Mouse (Mus musculus) heart, postnatal 0 days (tissue): ENCODE results near the gene Bcl2l15. TPM values are rescaled to one million over a fixed set of nuclear protein-coding genes. Genes with fewer than 3 reads are reported as not detected.

Source experiments
- ATAC-seq: fragments of 200-750 bp; cut with Nextera tagmentation; 2 replicates; pipeline ENCODE4 v1.8.0; 2017; ENCODE audit warnings: low read depth, moderate number of reproducible peaks, moderate library complexity; ENCODE audit not compliant: insufficient read depth
- DNase-seq: peaks from one replicate; pipeline ENCODE4 v3.0.0-alpha.2; 2016; ENCODE audit warnings: low spot score
- H3K27ac ChIP-seq: fragments of 300-500 bp; sonication (generic); 2 replicates; pipeline ENCODE4 v1.5.1; 2014; ENCODE audit warnings: low read depth, mild to moderate bottlenecking
- H3K27me3 ChIP-seq: fragments of 300-500 bp; sonication (generic); 2 replicates; pipeline ENCODE4 v1.6.1; 2014; ENCODE audit warnings: low read length, mixed read lengths; ENCODE audit not compliant: control insufficient read depth, insufficient read depth
- H3K36me3 ChIP-seq: fragments of 300-500 bp; sonication (generic); replicated peaks from 2 replicates; pipeline ENCODE4 v1.6.1; 2014; ENCODE audit warnings: low read length, mixed read lengths; ENCODE audit not compliant: control insufficient read depth, insufficient read depth
- H3K4me1 ChIP-seq: fragments of 300-500 bp; sonication (generic); 2 replicates; pipeline ENCODE4 v1.6.1; 2014; ENCODE audit warnings: antibody characterized with exemption; ENCODE audit not compliant: control insufficient read depth, insufficient read depth
- H3K4me2 ChIP-seq: fragments of 300-500 bp; sonication (generic); 2 replicates; pipeline ENCODE4 v1.6.1; 2014; ENCODE audit warnings: low read depth, mild to moderate bottlenecking, low read length, moderate library complexity
- H3K4me3 ChIP-seq: fragments of 300-500 bp; sonication (generic); 2 replicates; pipeline ENCODE4 v1.5.1; 2014; ENCODE audit warnings: low read depth, low read length
- H3K9ac ChIP-seq: fragments of 300-500 bp; sonication (generic); replicated peaks from 2 replicates; pipeline ENCODE4 v1.6.1; 2014; ENCODE audit warnings: low read depth, low read length, mixed read lengths
- H3K9me3 ChIP-seq: fragments of 300-500 bp; sonication (generic); replicated peaks from 2 replicates; pipeline ENCODE4 v1.6.1; 2016; ENCODE audit warnings: low read length; ENCODE audit not compliant: control insufficient read depth
- CTCF ChIP-seq: IDR thresholded peaks from 2 replicates; pipeline ENCODE4 v1.5.1; 2016; ENCODE audit warnings: antibody characterized with exemption, control low read depth, low read depth
- EP300 ChIP-seq: IDR thresholded peaks from 2 replicates; pipeline ENCODE4 v1.6.1; 2016; ENCODE audit warnings: antibody characterized with exemption, low read depth
- WGBS: fragments of 180-500 bp; shearing (Covaris S2); extraction: QIAGEN DNeasy Blood & Tissue Kit; methylation state at CpG from one replicate; pipeline ENCODE4 v1.1.7; 2014; 5-methylcytosine and 5-hydroxymethylcytosine counted together
- polyA plus RNA-seq: library from polyadenylated mRNA; unstranded; fragments of >200 nt; fragmentation: Nextera tagmentation; extraction: Ambion mirVana; gene quantifications from 2 replicates; pipeline ENCODE4 v1.2.1, GENCODE M21; 2015
- total RNA-seq: library from RNA; depleted of rRNA; stranded (reverse); fragments of >200 nt; gene quantifications from 2 replicates; pipeline ENCODE4 v1.2.3, GENCODE M21; 2014; ENCODE audit warnings: low replicate concordance

Gene Bcl2l15
- total and polyA plus RNA-seq, 2 experiments from 2014 or later = 0.15 TPM; not detected in 1

DNA sequence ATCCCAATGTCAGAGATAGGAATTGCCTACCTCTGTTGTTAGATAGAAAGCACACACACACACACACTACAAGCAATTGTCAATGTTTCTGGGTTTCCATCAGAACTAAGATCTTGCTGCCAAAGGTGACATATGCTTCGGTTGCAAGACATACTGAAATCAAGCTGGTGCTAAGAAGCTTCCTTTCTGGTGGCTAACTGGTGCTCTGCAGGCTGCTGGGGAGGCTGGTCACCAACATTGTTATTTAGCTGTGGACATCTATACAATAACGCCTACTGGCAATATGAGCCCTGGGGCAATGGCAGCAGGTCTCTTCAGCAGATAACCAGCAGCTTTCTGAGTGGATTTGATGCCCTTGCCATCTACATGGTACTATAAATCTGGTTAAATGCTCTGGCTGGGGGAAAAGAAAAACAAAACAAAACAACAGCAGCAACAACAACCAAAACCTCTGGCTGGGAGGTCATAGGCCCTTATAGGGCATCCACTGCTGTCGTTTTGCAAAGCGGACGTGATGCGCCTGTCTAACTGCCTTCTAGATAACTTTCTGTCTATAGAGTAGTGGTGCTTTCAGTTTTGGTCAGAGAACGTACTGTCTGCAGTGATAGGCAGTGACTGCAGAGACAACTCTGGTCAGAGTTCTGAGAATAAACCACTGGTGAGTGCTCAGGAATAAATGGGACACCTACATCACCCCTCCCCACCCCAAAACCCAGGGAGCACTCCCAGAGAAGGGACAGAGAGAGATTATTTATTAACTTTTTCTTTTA is 24.8 kb downstream of the Bcl2l15 start:
- no peak overlapping the region for H3K9ac ChIP-seq
- peak overlapping the region; percentile 0; the same call in 1 of the 2 replicates for H3K27ac ChIP-seq
- H3K4me1 ChIP-seq = 0 out of 2 replicates have a peak, but pooled peaks cover 4% of the 10 kb centered on the region
- H3K4me2 ChIP-seq = no peak overlapping the region
- ATAC-seq (no peak), DNase-seq (no peak)
- WGBS = 82% methylated on average over 7 of the region's 7 CpGs
- H3K4me3 ChIP-seq = no peak overlapping the region
- no peaks in the 10 kb centered on the region for H3K27me3 ChIP-seq
- H3K36me3 ChIP-seq = no peaks in the 10 kb centered on the region
- H3K9me3 ChIP-seq = no peaks in the 10 kb centered on the region
- no peak for TF ChIP-seq CTCF
- no peak for TF ChIP-seq EP300

DNA sequence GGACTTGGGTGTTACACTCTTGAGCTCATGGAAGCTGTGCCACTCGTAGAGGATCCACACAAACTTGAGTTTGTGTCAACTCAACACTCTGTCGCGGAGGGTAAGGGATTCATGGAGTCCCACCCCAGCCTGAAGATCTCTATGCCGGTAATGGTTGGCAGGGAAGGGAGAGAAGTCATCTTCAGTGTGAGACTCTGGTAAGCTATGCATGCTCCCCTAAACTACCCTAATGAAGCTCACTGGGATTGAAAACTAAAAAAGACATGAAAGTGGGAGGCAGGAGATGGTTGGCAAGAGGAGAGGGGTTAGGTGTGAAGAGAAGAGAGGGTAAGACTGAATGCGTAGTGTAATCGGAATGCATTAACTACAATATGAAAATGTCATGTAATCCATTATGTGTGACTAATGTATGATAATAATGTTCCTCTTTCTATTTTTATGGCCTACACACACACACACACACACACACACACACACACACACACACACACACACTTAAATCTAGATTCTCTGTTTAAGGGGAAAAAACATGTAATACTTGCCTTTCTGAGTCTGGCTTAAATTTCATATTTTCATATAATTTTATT is 25.7 kb downstream of the Bcl2l15 start:
- no peaks in the 10 kb centered on the region for H3K27me3 ChIP-seq
- no peak overlapping the region for H3K4me2 ChIP-seq
- H3K27ac ChIP-seq = peak overlapping the region; percentile 0; the same call in 1 of the 2 replicates
- no peak for TF ChIP-seq EP300
- TF ChIP-seq CTCF = no peak
- DNase-seq = no peak
- H3K9ac ChIP-seq = no peak overlapping the region
- WGBS = 73% methylated on average over 6 of the region's 6 CpGs
- no peaks in the 10 kb centered on the region for H3K9me3 ChIP-seq
- H3K4me3 ChIP-seq = no peak overlapping the region
- no peak for ATAC-seq
- H3K4me1 ChIP-seq = 0 out of 2 replicates have a peak, but pooled peaks cover 4% of the 10 kb centered on the region
- H3K36me3 ChIP-seq = no peaks in the 10 kb centered on the region

DNA sequence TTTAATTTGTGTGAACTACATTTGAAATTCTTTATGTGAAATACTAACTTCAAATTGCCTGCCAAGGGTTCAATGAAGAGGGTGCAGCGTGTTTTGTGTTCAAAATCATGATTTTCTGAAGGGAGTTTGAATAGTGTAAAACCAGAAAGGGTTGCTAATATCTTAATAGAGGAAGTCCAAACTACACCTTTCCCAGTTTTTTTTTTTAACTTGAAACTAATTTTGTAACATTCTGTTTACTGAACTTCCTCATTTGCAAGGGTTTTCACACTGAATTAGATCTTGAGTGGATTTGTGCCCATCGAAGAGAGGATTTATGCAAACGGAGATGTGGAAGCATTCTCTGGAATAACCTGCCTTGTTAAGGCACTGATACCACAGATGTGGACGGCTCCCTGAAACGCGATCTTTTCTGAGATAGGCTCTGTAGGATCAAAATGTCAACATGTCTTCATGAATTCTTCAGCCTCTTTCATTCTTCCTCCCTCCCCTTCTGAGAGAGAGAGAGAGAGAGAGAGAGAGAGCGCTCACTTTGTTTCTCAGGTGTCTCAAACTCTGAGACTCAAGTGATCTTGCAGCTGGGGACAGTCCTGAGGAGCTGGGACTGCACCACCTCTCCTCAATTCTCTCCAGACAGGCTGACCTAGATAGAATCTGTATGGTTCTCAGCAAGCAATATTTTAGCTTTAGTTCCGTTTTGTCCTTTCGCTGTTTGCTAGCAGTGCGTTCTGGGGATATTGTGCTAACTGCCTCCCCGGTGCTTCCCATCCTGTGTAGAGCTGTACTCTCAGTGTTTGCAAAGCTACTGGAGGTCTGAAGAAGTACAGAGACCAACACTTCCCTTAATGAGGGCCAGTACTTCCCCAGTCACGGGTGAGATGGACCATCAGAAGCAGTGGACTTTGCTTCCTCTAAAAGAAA is 26.7 kb downstream of the Bcl2l15 start, which contains the start of gene Ptpn22:
TSS of gene Ptpn22 (plus strand) at position 915 of the 921 bp plus-strand sequence.
- DNase-seq = no peak
- no peak for ATAC-seq
- Histone ChIP-seq H3K4me2 (peak within 1 kb of the TSS; percentile 34; the same call in 1 of the 2 replicates), H3K36me3 (no peaks in the 10 kb centered on the region), H3K9me3 (no peaks in the 10 kb centered on the region), H3K27me3 (no peaks in the 10 kb centered on the region), H3K27ac (peak within 1 kb of the TSS; percentile 67; the same call in 1 of the 2 replicates), H3K4me1 (0 out of 2 replicates have a peak, but pooled peaks cover 4% of the 10 kb centered on the region), H3K9ac (no peak within 1 kb of the TSS), H3K4me3 (peak within 1 kb of the TSS; percentile 5; the same call in 1 of the 2 replicates)
- no peak for TF ChIP-seq EP300
- TF ChIP-seq CTCF = no peak
- 65% methylated on average over 12 of the region's 12 CpGs for WGBS

DNA sequence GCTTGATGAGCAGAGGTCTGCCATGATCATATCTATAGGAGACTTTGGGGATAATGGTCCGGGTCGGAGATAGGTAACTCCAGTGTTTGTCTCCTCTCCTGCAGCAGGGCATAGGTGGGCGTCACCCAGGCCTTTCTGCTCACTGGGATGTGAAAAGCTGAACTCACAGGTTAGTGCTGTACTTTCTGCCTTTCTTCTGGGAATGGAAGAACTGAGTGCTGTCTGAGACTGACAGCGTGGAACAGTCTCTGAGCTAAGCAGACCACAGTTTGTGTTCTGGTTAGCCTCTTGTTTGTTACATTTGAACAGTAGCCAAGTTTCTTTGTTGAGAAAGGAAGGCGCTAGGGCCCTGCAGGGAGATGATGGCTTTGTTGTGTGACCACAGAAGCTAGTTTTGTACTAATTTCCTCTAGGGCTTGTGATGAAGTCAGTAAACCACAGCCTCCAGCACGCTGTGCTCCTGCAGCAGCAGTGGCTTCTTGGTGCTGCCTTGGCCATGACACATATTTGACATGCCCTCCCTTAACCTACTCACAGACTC is 27.5 kb downstream of the Bcl2l15 start:
- no peaks in the 10 kb centered on the region for H3K9me3 ChIP-seq
- H3K9ac ChIP-seq = no peak overlapping the region
- H3K4me1 ChIP-seq = 0 out of 2 replicates have a peak, but pooled peaks cover 4% of the 10 kb centered on the region
- ATAC-seq (peak; percentile 39), DNase-seq (peak; percentile 39)
- no peaks in the 10 kb centered on the region for H3K27me3 ChIP-seq
- TF ChIP-seq CTCF = no peak
- TF ChIP-seq EP300 = no peak
- peak overlapping the region; percentile 67; the same call in 1 of the 2 replicates for H3K27ac ChIP-seq
- 54% methylated on average over 6 of the region's 6 CpGs for WGBS
- H3K4me3 ChIP-seq = peak overlapping the region; percentile 5; the same call in 1 of the 2 replicates
- peak overlapping the region; percentile 34; the same call in 1 of the 2 replicates for H3K4me2 ChIP-seq
- H3K36me3 ChIP-seq = no peaks in the 10 kb centered on the region
